Comparison of ENCODE assay signal across 21 mouse cellular contexts in the genomic region with DNA sequence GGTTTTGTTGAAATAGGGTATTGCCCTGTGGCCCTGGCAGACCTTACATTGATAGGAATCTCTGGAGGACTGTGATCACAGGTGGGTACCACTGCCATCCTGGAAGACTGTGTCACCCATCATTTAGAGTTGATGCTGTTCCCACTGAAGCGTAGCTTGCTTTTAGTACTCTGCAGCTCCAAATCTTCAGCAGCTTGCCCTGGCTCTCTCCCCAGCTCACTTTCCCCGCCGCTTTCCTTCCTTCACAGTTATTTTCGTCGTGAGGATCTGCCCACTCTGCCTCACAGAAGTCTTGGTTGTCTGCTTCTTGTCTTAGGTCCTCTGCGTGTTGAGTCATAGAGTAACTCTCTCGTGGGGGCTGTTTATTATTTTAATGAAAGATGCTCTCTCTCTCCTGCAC. TPM values are rescaled to one million over a fixed set of nuclear protein-coding genes. Genes with fewer than 3 reads are reported as not detected.
DNase-seq lines count a peak whose midpoint lies in the region; ATAC-seq and TF ChIP-seq lines count a peak whose summit lies in the region.
"Had no signal": no experiment of that assay in that cellular context is flagged by ENCODE, and none has a peak within 500 bp of the region (broad histone marks: within the 10 kb centered on the region; RNA-seq: fewer than 3 reads in every experiment).

No protein-coding gene starts in this region.

- no peaks in the 10 kb centered on the region for H3K36me3 ChIP-seq in liver, embryonic 11.5 days (ENCODE audit: control insufficient read depth, insufficient read depth, low read length)
- H3K36me3 ChIP-seq: embryonic facial prominence, embryonic 12.5 days; limb, embryonic 10.5 days; midbrain, embryonic 10.5 days had no signal

- no peak overlapping the region for H3K9ac ChIP-seq in liver, embryonic 11.5 days (ENCODE audit: low read depth, low read length)
- H3K9ac ChIP-seq: embryonic facial prominence, embryonic 12.5 days; forebrain, embryonic 13.5 days had no signal

- peak overlapping the region; percentile 51; the same call in 1 of the 2 replicates for H3K27ac ChIP-seq in left cerebral cortex, adult 2 months
- no peak overlapping the region for H3K27ac ChIP-seq in liver, embryonic 11.5 days (ENCODE audit: low read depth, low read length)
- H3K27ac ChIP-seq: embryonic facial prominence, embryonic 12.5 days; forebrain, embryonic 13.5 days; limb, embryonic 10.5 days; midbrain, embryonic 10.5 days had no signal

- no peak for DNase-seq in left cerebral cortex, adult 2 months (ENCODE audit: extremely low spot score in 1 of 2, low spot score in 2 of 2)
- no peak for DNase-seq in left cerebral cortex, adult 11 months (ENCODE audit: low spot score)
- DNase-seq in left cerebral cortex, postnatal 10 days (ENCODE audit: extremely low spot score in 1 of 2, low spot score in 2 of 2): peak; percentile 32 to 33
- peak; percentile 67 to 71 for DNase-seq in right cerebral cortex, postnatal 10 days (ENCODE audit: low spot score in 2 of 2)
- DNase-seq in cerebellum, adult 11 months: no peak
- DNase-seq in liver, embryonic 11.5 days (ENCODE audit: low spot score): no peak
- DNase-seq in lung, postnatal 14 days: no peak
- DNase-seq: B cell, adult 2 months; gastrocnemius, postnatal 10 days; kidney, adult 8-10 months; kidney, postnatal 25 days; lung, adult 2 months; lung, postnatal 36 days had no signal

- no peaks in the 10 kb centered on the region for H3K27me3 ChIP-seq in liver, embryonic 11.5 days (replicated peaks; ENCODE audit: control insufficient read depth, insufficient read depth, low read length)
- H3K27me3 ChIP-seq: embryonic facial prominence, embryonic 12.5 days; forebrain, embryonic 13.5 days had no signal

- H3K9me3 ChIP-seq in liver, embryonic 11.5 days (ENCODE audit: control insufficient read depth, low read length): no peaks in the 10 kb centered on the region
- H3K9me3 ChIP-seq: embryonic facial prominence, embryonic 12.5 days; forebrain, embryonic 13.5 days; limb, embryonic 10.5 days; midbrain, embryonic 10.5 days had no signal

- H3K4me3 ChIP-seq in left cerebral cortex, adult 2 months: no peak overlapping the region
- H3K4me3 ChIP-seq in liver, embryonic 11.5 days (ENCODE audit: low read depth, low read length): no peak overlapping the region
- H3K4me3 ChIP-seq: embryonic facial prominence, embryonic 12.5 days; erythroblast, embryonic 14.5 days; forebrain, embryonic 13.5 days; limb, embryonic 10.5 days; midbrain, embryonic 10.5 days had no signal

- ATAC-seq in liver, embryonic 11.5 days (replicated peaks; ENCODE audit: low FRiP score): no peak

- no peaks in the 10 kb centered on the region for H3K4me1 ChIP-seq in liver, embryonic 11.5 days (replicated peaks; ENCODE audit: control insufficient read depth, insufficient read depth, low read length)
- H3K4me1 ChIP-seq: embryonic facial prominence, embryonic 12.5 days; forebrain, embryonic 13.5 days; limb, embryonic 10.5 days had no signal

- H3K4me2 ChIP-seq in liver, embryonic 11.5 days: no peak overlapping the region
- H3K4me2 ChIP-seq: embryonic facial prominence, embryonic 12.5 days; forebrain, embryonic 13.5 days had no signal

- intact Hi-C loops in left cerebral cortex, adult 2 months (cut with DNase I): no loop called here
- intact Hi-C loops in left cerebral cortex, postnatal 10 days (cut with DNase I): no loop called here

- no peak for TF ChIP-seq CTCF in left cerebral cortex, adult 2 months (IDR thresholded peaks at IDR 0.05)

- 70% methylated on average over 7 of the region's 7 CpGs for WGBS in liver, embryonic 11.5 days

RNA-seq across cellular contexts. Expression of gene Cfap299, which starts 40.3 kb away (rescaled TPM):
- total RNA-seq in left cerebral cortex, adult 2 months (2021): under 1 TPM in 1 of 2 experiments, not detected in 1; 0.42 TPM
- 1 to 10 TPM in 1 of 2 experiments, under 1 TPM in 1; 0.79 to 1.1 TPM for total RNA-seq in left cerebral cortex, postnatal 10 days (2021)
- 0.70 TPM in 1 of 2 replicates, not detected in the other for polyA plus RNA-seq in liver, embryonic 11.5 days (2014; fragmentation: Nextera tagmentation; extraction: Ambion mirVana)
- total RNA-seq: adrenal gland, adult 18-20 months; gastrocnemius, postnatal 10 days; liver, adult 2 months had no signal
- polyA plus RNA-seq: erythroblast, embryonic 14.5 days; intestine, embryonic 14.5 days; liver, adult 2 months had no signal

Comparison
In these comparisons a context has a peak if more than half of its experiments do, and no peak if none do; other contexts are left out.
1. DNase-seq: peak in left cerebral cortex, postnatal 10 days (2 of 2) and right cerebral cortex, postnatal 10 days (2 of 2); none in left cerebral cortex, adult 2 months (0 of 2), left cerebral cortex, adult 11 months (single experiment), cerebellum, adult 11 months (single experiment), liver, embryonic 11.5 days (single experiment) and lung, postnatal 14 days (single experiment).